Mouse (Mus musculus): Measurements from ENCODE around the gene Olfm2.

- TF ChIP-seq CTCF (IDR thresholded peaks at IDR 0.05; ENCODE audit: control insufficient read depth, insufficient read depth, low read length) (no peak), POLR2A (IDR thresholded peaks at IDR 0.05; ENCODE audit: borderline replicate concordance, control insufficient read depth, low read depth, low read length) (no peak)
Measured at GRCm38 (mm10) chr9:20639486-20639885, 106.7 kb downstream of the Olfm2 start.

Data from bone marrow, adult 2 months (tissue).